Mouse (Mus musculus): Measurements from ENCODE around the gene Olfr1442. TPM values are rescaled to one million over a fixed set of nuclear protein-coding genes. Genes with fewer than 3 reads are reported as not detected.

Olfr1442 gene
- polyA plus RNA-seq, 1 experiment from 2014 or later = not detected

- H3K36me3 ChIP-seq (ENCODE audit: control insufficient read depth, insufficient read depth, low read length) = no peaks in the 10 kb centered on the region
- no peak for DNase-seq (ENCODE audit: low spot score)
- no peaks in the 10 kb centered on the region for H3K4me1 ChIP-seq (replicated peaks; ENCODE audit: control insufficient read depth, insufficient read depth)
- no peak overlapping the region for H3K4me3 ChIP-seq (ENCODE audit: low read depth, low read length)
- H3K9me3 ChIP-seq (ENCODE audit: control insufficient read depth, low read length) = no peaks in the 10 kb centered on the region
- no peak overlapping the region for H3K9ac ChIP-seq (ENCODE audit: low read length)
- H3K27me3 ChIP-seq (ENCODE audit: control insufficient read depth, insufficient read depth, low read length) = no peaks in the 10 kb centered on the region
- no peak for ATAC-seq (ENCODE audit: low FRiP score, low TSS enrichment)
- TF ChIP-seq EP300 (optimal IDR thresholded peaks at IDR 0.05) (no peak), CTCF (IDR thresholded peaks at IDR 0.05; ENCODE audit: low read depth) (no peak)
- no peak overlapping the region for H3K4me2 ChIP-seq (replicated peaks; ENCODE audit: low read depth)
- no peak overlapping the region for H3K27ac ChIP-seq (replicated peaks)
These were observed 15.0 kb downstream of the Olfr1442 start for GRCm38 (mm10) chr19:12685231-12685630.

- H3K4me3 ChIP-seq (ENCODE audit: low read depth, low read length) = no peak within 1 kb of the TSS
- H3K9me3 ChIP-seq (ENCODE audit: control insufficient read depth, low read length) = no peaks in the 10 kb centered on the region
- H3K27ac ChIP-seq (replicated peaks) = no peak within 1 kb of the TSS
- TF ChIP-seq EP300 (optimal IDR thresholded peaks at IDR 0.05) = no peak
- no peak for TF ChIP-seq CTCF (IDR thresholded peaks at IDR 0.05; ENCODE audit: low read depth)
- no peak within 1 kb of the TSS for H3K9ac ChIP-seq (ENCODE audit: low read length)
- no peaks in the 10 kb centered on the region for H3K4me1 ChIP-seq (replicated peaks; ENCODE audit: control insufficient read depth, insufficient read depth)
- no peak within 1 kb of the TSS for H3K4me2 ChIP-seq (replicated peaks; ENCODE audit: low read depth)
- WGBS = 48% methylated on average over 3 of the region's 3 CpGs
- DNase-seq (ENCODE audit: low spot score) = no peak
- no peaks in the 10 kb centered on the region for H3K36me3 ChIP-seq (ENCODE audit: control insufficient read depth, insufficient read depth, low read length)
- no peak for ATAC-seq (ENCODE audit: low FRiP score, low TSS enrichment)
- no peaks in the 10 kb centered on the region for H3K27me3 ChIP-seq (ENCODE audit: control insufficient read depth, insufficient read depth, low read length)
These were observed 25.4 kb downstream of the Olfr1442 start, which contains the start of gene Keg1 for GRCm38 (mm10) chr19:12695590-12695989. Gene Keg1 (plus strand): TSS chr19:12695786.

GRCm38 (mm10) chr19:12696221-12696620, 26.0 kb downstream of the Olfr1442 start:
- DNase-seq (ENCODE audit: low spot score) = no peak
- H3K4me1 ChIP-seq (replicated peaks; ENCODE audit: control insufficient read depth, insufficient read depth) = no peaks in the 10 kb centered on the region

GRCm38 (mm10) chr19:12708458-12708857, 38.2 kb downstream of the Olfr1442 start:
- Histone ChIP-seq H3K27ac (replicated peaks) (no peak overlapping the region), H3K27me3 (ENCODE audit: control insufficient read depth, insufficient read depth, low read length) (no peaks in the 10 kb centered on the region), H3K9ac (ENCODE audit: low read length) (no peak overlapping the region), H3K4me2 (replicated peaks; ENCODE audit: low read depth) (no peak overlapping the region), H3K4me3 (ENCODE audit: low read depth, low read length) (no peak overlapping the region), H3K9me3 (ENCODE audit: control insufficient read depth, low read length) (no peaks in the 10 kb centered on the region), H3K36me3 (ENCODE audit: control insufficient read depth, insufficient read depth, low read length) (no peaks in the 10 kb centered on the region), H3K4me1 (replicated peaks; ENCODE audit: control insufficient read depth, insufficient read depth) (no peaks in the 10 kb centered on the region)
- 52% methylated on average over 2 of the region's 2 CpGs for WGBS
- DNase-seq (ENCODE audit: low spot score) (no peak), ATAC-seq (ENCODE audit: low FRiP score, low TSS enrichment) (peak; percentile 38; the same call in 1 of the 2 replicates)
- no peak for TF ChIP-seq EP300 (optimal IDR thresholded peaks at IDR 0.05)
- no peak for TF ChIP-seq CTCF (IDR thresholded peaks at IDR 0.05; ENCODE audit: low read depth)

More at GRCm38 (mm10) chr19:12696221-12696620, 26.0 kb downstream of the Olfr1442 start:
- Histone ChIP-seq H3K4me3 (ENCODE audit: low read depth, low read length) (no peak overlapping the region), H3K9ac (ENCODE audit: low read length) (no peak overlapping the region), H3K27me3 (ENCODE audit: control insufficient read depth, insufficient read depth, low read length) (no peaks in the 10 kb centered on the region), H3K27ac (replicated peaks) (no peak overlapping the region), H3K4me2 (replicated peaks; ENCODE audit: low read depth) (no peak overlapping the region), H3K9me3 (ENCODE audit: control insufficient read depth, low read length) (no peaks in the 10 kb centered on the region), H3K36me3 (ENCODE audit: control insufficient read depth, insufficient read depth, low read length) (no peaks in the 10 kb centered on the region)
- TF ChIP-seq EP300 (optimal IDR thresholded peaks at IDR 0.05) (no peak), CTCF (IDR thresholded peaks at IDR 0.05; ENCODE audit: low read depth) (no peak)
- no peak for ATAC-seq (ENCODE audit: low FRiP score, low TSS enrichment)

- H3K4me2 ChIP-seq (replicated peaks; ENCODE audit: low read depth) = no peak overlapping the region
- no peak overlapping the region for H3K4me3 ChIP-seq (ENCODE audit: low read depth, low read length)
- no peak for ATAC-seq (ENCODE audit: low FRiP score, low TSS enrichment)
- H3K27me3 ChIP-seq (ENCODE audit: control insufficient read depth, insufficient read depth, low read length) = no peaks in the 10 kb centered on the region
- no peak for TF ChIP-seq EP300 (optimal IDR thresholded peaks at IDR 0.05)
- TF ChIP-seq CTCF (IDR thresholded peaks at IDR 0.05; ENCODE audit: low read depth) = no peak
- no peak overlapping the region for H3K27ac ChIP-seq (replicated peaks)
- H3K4me1 ChIP-seq (replicated peaks; ENCODE audit: control insufficient read depth, insufficient read depth) = no peaks in the 10 kb centered on the region
- H3K9ac ChIP-seq (ENCODE audit: low read length) = no peak overlapping the region
- no peak for DNase-seq (ENCODE audit: low spot score)
- H3K36me3 ChIP-seq (ENCODE audit: control insufficient read depth, insufficient read depth, low read length) = no peaks in the 10 kb centered on the region
- H3K9me3 ChIP-seq (ENCODE audit: control insufficient read depth, low read length) = no peaks in the 10 kb centered on the region
These were observed 38.7 kb downstream of the Olfr1442 start for GRCm38 (mm10) chr19:12708986-12709385.

- H3K9me3 ChIP-seq (ENCODE audit: control insufficient read depth, low read length) = no peaks in the 10 kb centered on the region
- no peaks in the 10 kb centered on the region for H3K27me3 ChIP-seq (ENCODE audit: control insufficient read depth, insufficient read depth, low read length)
- H3K27ac ChIP-seq (replicated peaks) = no peak overlapping the region
- no peaks in the 10 kb centered on the region for H3K4me1 ChIP-seq (replicated peaks; ENCODE audit: control insufficient read depth, insufficient read depth)
- ATAC-seq (ENCODE audit: low FRiP score, low TSS enrichment) (no peak), DNase-seq (ENCODE audit: low spot score) (no peak)
- no peaks in the 10 kb centered on the region for H3K36me3 ChIP-seq (ENCODE audit: control insufficient read depth, insufficient read depth, low read length)
- H3K9ac ChIP-seq (ENCODE audit: low read length) = no peak overlapping the region
- no peak overlapping the region for H3K4me3 ChIP-seq (ENCODE audit: low read depth, low read length)
- TF ChIP-seq EP300 (optimal IDR thresholded peaks at IDR 0.05) (no peak), CTCF (IDR thresholded peaks at IDR 0.05; ENCODE audit: low read depth) (no peak)
- H3K4me2 ChIP-seq (replicated peaks; ENCODE audit: low read depth) = no peak overlapping the region
- 70% methylated on average over 6 of the region's 6 CpGs for WGBS
These were observed 49.0 kb downstream of the Olfr1442 start for GRCm38 (mm10) chr19:12719189-12719588.

All from stomach, postnatal 0 days (tissue).